Mouse (Mus musculus) bone marrow, adult 2 months (tissue): Measurements from ENCODE around the gene Tmem174.

Source experiments
- CTCF ChIP-seq: fragments of 200-500 bp; IDR thresholded peaks from 2 replicates; pipeline ENCODE4 v1.5.1; 2011; ENCODE audit warnings: low read length, control low read depth; ENCODE audit not compliant: control insufficient read depth, insufficient read depth
- POLR2A ChIP-seq: fragments of 200-500 bp; IDR thresholded peaks from 2 replicates; pipeline ENCODE4 v1.6.1; 2011; ENCODE audit warnings: low read depth, mild to moderate bottlenecking, control low read depth, low read length, borderline replicate concordance; ENCODE audit not compliant: control insufficient read depth

- no peak for TF ChIP-seq CTCF
- TF ChIP-seq POLR2A = no peak
Observed at GRCm38 (mm10) chr13:98684144-98684900, 47.1 kb upstream of the Tmem174 start.
